Mouse (Mus musculus) ES-E14 (cell line): Measurements from ENCODE around the gene Hint1. TPM values are rescaled to one million over a fixed set of nuclear protein-coding genes. Genes with fewer than 3 reads are reported as not detected.

Source experiments
- DNase-seq: peaks from one replicate; pipeline ENCODE4 v3.0.0-alpha.2; 2013; ENCODE audit warnings: low read depth, low spot score
- H3K27ac ChIP-seq: 2 replicates; pipeline ENCODE4 v1.5.1; 2012; ENCODE audit warnings: low read depth, mild to moderate bottlenecking, low read length, moderate library complexity, mixed read lengths; ENCODE audit not compliant: poor library complexity, insufficient read depth, severe bottlenecking
- H3K36me3 ChIP-seq: 2 replicates; pipeline ENCODE4 v1.6.1; 2012; ENCODE audit warnings: mild to moderate bottlenecking, low read length, moderate library complexity, mixed read lengths; ENCODE audit not compliant: control insufficient read depth, poor library complexity, insufficient read depth, severe bottlenecking
- H3K4me1 ChIP-seq, 2 experiments: fragments of 150-350 bp in 1 of 2; sonication (generic) in 1 of 2; 2 replicates each; pipeline ENCODE4 v1.6.1; 2012; ENCODE audit warnings: low read length in 2 of 2, mild to moderate bottlenecking in 1 of 2, mixed read lengths in 1 of 2; ENCODE audit not compliant: control insufficient read depth in 2 of 2, insufficient read depth in 2 of 2, poor library complexity in 1 of 2
- H3K4me3 ChIP-seq, 2 experiments: fragments of 150-350 bp in 1 of 2; sonication (generic) in 1 of 2; 2 replicates each; pipeline ENCODE4 v1.5.1; 2012; ENCODE audit warnings: low read length in 2 of 2, low read depth in 1 of 2, mild to moderate bottlenecking in 1 of 2, mixed read lengths in 1 of 2; ENCODE audit not compliant: insufficient read depth in 1 of 2, poor library complexity in 1 of 2, severe bottlenecking in 1 of 2
- H3K9ac ChIP-seq: 2 replicates; pipeline ENCODE4 v1.6.1; 2012; ENCODE audit warnings: low read depth, mild to moderate bottlenecking, low read length, mixed read lengths; ENCODE audit not compliant: poor library complexity, insufficient read depth, severe bottlenecking
- H3K9me3 ChIP-seq: fragments of 150-350 bp; sonication (generic); 2 replicates; pipeline ENCODE4 v1.6.1; 2012; ENCODE audit warnings: low read depth, mild to moderate bottlenecking, low read length; ENCODE audit not compliant: control insufficient read depth, insufficient read depth
- CHD2 ChIP-seq: IDR thresholded peaks from 2 replicates; pipeline ENCODE4 v1.6.1; 2014; ENCODE audit warnings: mild to moderate bottlenecking, low read depth, low read length, inconsistent platforms
- HCFC1 ChIP-seq: IDR thresholded peaks from 2 replicates; pipeline ENCODE4 v1.6.1; 2012; ENCODE audit warnings: low read length, inconsistent platforms, borderline replicate concordance; ENCODE audit not compliant: insufficient read depth
- MAFK ChIP-seq: IDR thresholded peaks from 2 replicates; pipeline ENCODE4 v1.6.1; 2014; ENCODE audit warnings: mild to moderate bottlenecking, low read depth, low read length, inconsistent platforms; ENCODE audit not compliant: insufficient read depth
- ZC3H11A ChIP-seq: IDR thresholded peaks from 2 replicates; pipeline ENCODE4 v1.6.1; 2012; ENCODE audit warnings: low read depth, mild to moderate bottlenecking, inconsistent platforms, low read length, borderline replicate concordance
- ZNF384 ChIP-seq: IDR thresholded peaks from 2 replicates; pipeline ENCODE4 v1.6.1; 2012; ENCODE audit warnings: low read depth, low read length, inconsistent platforms
- in situ Hi-C, 2 experiments: fragments of 600-800 bp; cut with MboI; formaldehyde crosslinking; loops; one replicate each; pipeline ENCODE4 v1.15.1; 2025; ENCODE audit warnings: low sequenced_read_pairs in 2 of 2, inconsistent platforms in 1 of 2; ENCODE audit not compliant: unreplicated experiment in 2 of 2
- total RNA-seq: library from RNA; depleted of rRNA; stranded (reverse); fragments of 300-350 nt; gene quantifications from 2 replicates; pipeline ENCODE4 v1.2.3, GENCODE M21; 2012

The Hint1 gene
- total RNA-seq, 1 experiment: 707 TPM

DNA sequence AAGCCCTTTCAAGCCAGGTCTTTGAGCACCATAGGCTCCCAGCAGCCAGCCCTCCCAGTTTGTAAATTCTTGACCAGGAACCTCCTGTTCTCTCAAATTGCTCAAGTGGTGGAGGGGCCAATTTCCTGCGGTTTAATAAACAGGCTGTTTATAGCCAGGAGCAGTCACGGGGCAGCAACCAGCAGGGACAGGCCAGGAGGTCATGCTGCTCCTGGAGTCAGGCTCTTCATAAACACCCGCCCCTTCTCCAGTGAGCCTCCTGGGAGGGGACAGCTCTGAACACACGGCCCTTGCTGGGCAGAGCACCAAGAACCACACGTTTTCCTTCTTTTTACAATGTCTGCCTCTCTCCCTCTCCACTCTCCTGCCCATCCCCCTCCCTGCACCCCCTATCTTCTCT lies 18.8 kb downstream of the Hint1 start:
- Histone ChIP-seq H3K9ac (no peak overlapping the region), H3K4me3 (no peak overlapping the region), H3K9me3 (no peaks in the 10 kb centered on the region), H3K36me3 (no peaks in the 10 kb centered on the region), H3K27ac (no peak overlapping the region), H3K4me1 (peaks cover 5 to 15% of the 10 kb centered on the region in 2 experiments)
- DNase-seq: no peak
- in situ Hi-C loops: loop anchor here in 1 of 2 experiments (10.0 kb wide), 1 partner anchor 100 kb away; no protein-coding TSS in a partner anchor
- TF ChIP-seq CHD2 (no peak), HCFC1 (no peak), ZNF384 (no peak), MAFK (no peak), ZC3H11A (no peak)

DNA sequence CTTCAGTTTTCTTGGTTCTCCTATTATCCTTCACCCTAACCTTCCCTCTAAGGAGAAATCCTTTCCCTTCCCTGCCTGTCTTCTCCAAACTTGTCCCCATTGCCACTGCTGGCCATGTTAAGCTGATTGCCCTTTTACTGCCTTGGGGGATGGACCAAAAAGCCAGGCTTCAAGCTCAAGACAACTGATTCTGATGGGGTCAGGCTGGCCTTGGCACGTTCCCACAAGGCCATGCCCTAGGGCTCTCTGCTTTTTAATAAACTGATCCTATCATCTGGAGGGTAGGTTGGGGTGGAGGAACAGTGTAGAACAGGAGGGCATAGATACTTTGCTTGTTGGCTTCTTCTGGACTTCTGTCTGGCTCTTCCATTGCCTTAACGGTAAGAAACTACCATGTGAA lies 19.2 kb downstream of the Hint1 start:
- H3K36me3 ChIP-seq: no peaks in the 10 kb centered on the region
- no peaks in the 10 kb centered on the region for H3K9me3 ChIP-seq
- TF ChIP-seq CHD2 (no peak), HCFC1 (no peak), MAFK (no peak), ZC3H11A (no peak), ZNF384 (no peak)
- H3K9ac ChIP-seq: no peak overlapping the region
- in situ Hi-C loops: loop anchor here in 1 of 2 experiments (10.0 kb wide), 1 partner anchor 99 kb away; no protein-coding TSS in a partner anchor
- H3K4me3 ChIP-seq: no peak overlapping the region
- H3K4me1 ChIP-seq: peaks cover 5 to 15% of the 10 kb centered on the region in 2 experiments
- DNase-seq: no peak
- no peak overlapping the region for H3K27ac ChIP-seq

DNA sequence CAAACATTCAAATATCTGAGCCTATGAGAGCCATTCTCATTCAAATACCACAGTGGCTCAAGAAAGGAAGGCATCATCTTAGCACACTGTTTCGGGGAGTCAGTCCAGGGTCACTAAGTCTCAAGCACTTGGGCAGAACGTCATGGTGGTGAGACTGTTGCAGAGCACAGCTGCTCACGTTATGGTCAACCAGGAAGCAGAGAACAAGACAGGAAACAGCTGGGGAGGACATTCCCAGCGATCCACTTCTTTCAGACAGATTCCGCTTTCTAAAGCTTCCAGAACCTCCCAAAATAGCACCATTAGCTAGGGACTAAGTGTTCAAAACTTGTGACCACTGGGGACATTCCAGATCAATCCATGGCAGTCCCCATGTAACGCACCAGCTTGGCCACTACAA lies 21.7 kb downstream of the Hint1 start:
- Histone ChIP-seq H3K9me3 (no peaks in the 10 kb centered on the region), H3K4me3 (no peak overlapping the region), H3K9ac (no peak overlapping the region), H3K27ac (no peak overlapping the region), H3K4me1 (peaks cover 3 to 4% of the 10 kb centered on the region in 2 experiments; a peak in 2 of 4 replicates), H3K36me3 (no peaks in the 10 kb centered on the region)
- TF ChIP-seq CHD2 (no peak), ZNF384 (no peak), HCFC1 (no peak)
- in situ Hi-C loops: loop anchor here in 1 of 2 experiments (10.0 kb wide), 1 partner anchor 97 kb away; no protein-coding TSS in a partner anchor
- no peak for DNase-seq

DNA sequence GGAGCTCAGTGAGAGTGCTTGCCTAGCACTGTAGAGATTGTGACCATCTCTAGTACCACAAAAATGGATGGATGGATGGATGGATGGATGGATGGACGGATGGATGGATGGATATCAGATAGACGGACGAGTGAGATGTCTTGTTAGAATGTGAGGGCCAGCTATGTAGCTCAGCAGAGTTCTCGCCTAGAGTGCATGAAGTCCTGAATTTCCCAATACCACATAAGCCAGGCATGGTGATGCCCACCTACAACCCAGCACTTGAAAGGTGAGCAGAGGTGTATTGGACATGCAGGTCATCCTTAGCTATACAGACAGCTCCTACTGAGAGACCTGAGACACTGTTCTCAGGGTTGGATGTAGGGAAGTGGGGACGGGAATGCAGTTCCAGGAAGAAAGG lies 25.2 kb downstream of the Hint1 start:
- in situ Hi-C loops: no loop called here
- TF ChIP-seq HCFC1 (no peak), ZC3H11A (no peak), ZNF384 (no peak), MAFK (no peak), CHD2 (no peak)
- Histone ChIP-seq H3K36me3 (no peaks in the 10 kb centered on the region), H3K27ac (no peak overlapping the region), H3K9ac (no peak overlapping the region), H3K9me3 (no peaks in the 10 kb centered on the region), H3K4me1 (0 out of 4 replicates have a peak, but pooled peaks cover 0 to 1% of the 10 kb centered on the region in 2 experiments), H3K4me3 (no peak overlapping the region)
- DNase-seq: no peak

DNA sequence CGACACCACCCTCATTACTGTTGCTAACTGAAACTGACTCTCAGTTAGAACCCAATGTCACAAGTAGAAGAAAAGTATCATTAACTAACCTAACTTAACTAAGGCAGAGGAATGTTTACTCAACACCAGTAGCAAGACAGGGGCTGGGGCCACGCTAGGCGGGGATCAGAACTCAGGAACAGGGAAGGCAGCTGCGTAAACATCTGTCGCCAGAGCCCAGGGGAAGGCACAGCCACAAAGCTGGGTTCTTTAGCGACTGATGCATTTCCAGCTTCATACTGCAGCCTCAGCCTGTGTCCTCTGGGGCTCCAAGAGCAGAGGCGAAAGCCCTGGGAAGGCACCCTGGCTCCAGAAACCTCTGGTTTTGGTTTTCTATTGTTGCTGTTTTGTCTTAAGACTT lies 25.9 kb downstream of the Hint1 start:
- no peak overlapping the region for H3K9ac ChIP-seq
- no peaks in the 10 kb centered on the region for H3K36me3 ChIP-seq
- no peak overlapping the region for H3K27ac ChIP-seq
- no peaks in the 10 kb centered on the region for H3K9me3 ChIP-seq
- no peak overlapping the region for H3K4me3 ChIP-seq
- no peak for TF ChIP-seq CHD2
- no peak for TF ChIP-seq ZNF384
- no peak for TF ChIP-seq HCFC1
- TF ChIP-seq ZC3H11A: no peak
- no peak for TF ChIP-seq MAFK
- 0 out of 4 replicates have a peak, but pooled peaks cover 0 to 1% of the 10 kb centered on the region in 2 experiments for H3K4me1 ChIP-seq
- DNase-seq: no peak
- in situ Hi-C loops: no loop called here
